Mouse (Mus musculus): ENCODE measurements at regions not wholly inside any gene's neighbourhood (a gene's known extent, or its start where the extent isn't known, plus 50 kb on each side); places are given as distances from the start of the nearest gene placed in this dataset.

DNA sequence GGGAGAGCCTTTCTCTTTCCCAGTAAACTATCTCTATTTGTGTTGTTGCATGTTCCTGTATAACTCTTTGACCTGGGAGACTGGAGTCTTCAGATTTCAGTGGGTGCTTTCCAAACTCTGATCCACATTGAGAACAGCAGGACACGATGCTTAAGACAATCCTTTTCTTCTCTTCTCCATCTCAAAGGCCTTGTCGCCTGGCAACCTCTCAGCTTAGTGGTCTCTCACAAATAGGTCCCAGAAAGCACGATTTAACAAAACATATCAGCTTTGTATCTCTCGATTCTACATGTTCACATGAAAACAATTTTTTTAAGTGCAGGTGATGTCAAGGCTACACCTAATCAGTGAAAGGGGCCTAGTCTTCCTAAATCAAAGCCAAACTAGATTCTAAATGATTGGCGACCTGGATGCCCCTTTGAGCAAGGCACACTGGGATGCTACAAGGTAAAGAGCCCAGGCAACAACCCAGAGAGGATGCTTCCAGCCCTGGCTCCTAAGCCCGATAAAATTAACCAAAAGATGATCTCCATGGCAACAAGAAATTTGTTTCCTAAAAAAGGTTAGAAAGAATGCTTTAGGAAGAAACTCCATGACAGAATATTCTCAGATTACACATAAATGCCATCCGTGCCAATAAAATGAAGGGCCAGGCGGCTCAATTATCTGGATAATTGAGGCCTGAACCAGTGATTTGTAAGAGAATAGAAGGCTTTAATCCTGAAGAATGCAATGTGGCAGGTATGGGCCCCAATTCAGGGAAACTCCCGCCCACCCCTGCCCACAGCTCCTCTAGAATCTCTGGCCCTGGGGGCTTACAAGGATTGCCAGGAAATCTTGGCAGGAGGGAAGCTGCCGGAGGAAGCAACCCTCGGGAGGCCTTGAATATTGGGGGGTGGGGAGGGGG lies 157.8 kb downstream of the Mycn start:
- TF ChIP-seq CTCF (IDR thresholded peaks at IDR 0.05; ENCODE audit: low read depth, low read length): no peak
- no peak for TF ChIP-seq POLR2A (IDR thresholded peaks at IDR 0.05; ENCODE audit: extremely low read depth, insufficient read depth, low read length)
